Mouse (Mus musculus): ENCODE results near the gene Klf15. TPM values are rescaled to one million over a fixed set of nuclear protein-coding genes. Genes with fewer than 3 reads are reported as not detected.

The Klf15 gene
- total RNA-seq (2014; rRNA removed), result 34.2 and 35.1 TPM in 2 replicates
- 20.6 and 22.3 TPM in 2 replicates for polyA plus RNA-seq (2015; fragmentation: Nextera tagmentation; extraction: Ambion mirVana)

DNA sequence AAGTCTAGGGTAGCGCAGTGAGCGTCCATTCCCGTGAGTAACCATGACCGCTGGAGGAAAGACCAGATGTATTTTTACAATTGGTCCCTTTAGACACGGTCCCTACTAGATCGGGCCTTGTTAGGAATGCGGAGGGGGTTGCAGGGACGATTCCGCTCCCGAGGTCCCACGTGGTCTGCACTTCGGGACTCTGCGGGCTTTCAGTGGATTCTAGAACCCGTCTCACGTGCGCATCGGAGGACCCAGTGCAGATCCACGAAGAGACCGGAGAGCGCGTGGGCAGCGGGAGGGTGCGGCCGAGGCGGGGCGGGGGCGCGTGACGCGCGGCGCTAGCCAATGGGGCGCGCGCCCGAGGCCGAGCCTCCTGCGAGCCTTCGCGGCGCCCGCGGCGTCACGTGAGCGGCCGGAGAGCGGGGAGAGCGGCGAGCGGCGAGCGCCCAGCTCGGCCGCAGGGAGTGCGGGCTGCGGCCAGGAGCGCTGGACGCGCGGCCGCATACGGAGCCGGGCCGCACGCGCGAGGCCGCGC, at the start of gene Klf15:
TSS of gene Klf15 (plus strand) at position 396 of the 526 bp plus-strand sequence.
- no peaks in the 10 kb centered on the region for H3K36me3 ChIP-seq (ENCODE audit: insufficient read depth, low read length)
- H3K27me3 ChIP-seq (ENCODE audit: insufficient read depth, low read length), result 0 out of 2 replicates have a peak, but pooled peaks cover 4% of the 10 kb centered on the region
- TF ChIP-seq CTCF (IDR thresholded peaks at IDR 0.05), result no peak
- peak within 1 kb of the TSS; percentile 99 for H3K4me2 ChIP-seq (ENCODE audit: low read depth, low read length, poor library complexity, severe bottlenecking)
- DNase-seq (ENCODE audit: low spot score), result peak; percentile 83
- H3K4me1 ChIP-seq (ENCODE audit: insufficient read depth, low read length), result no peaks in the 10 kb centered on the region
- ATAC-seq (ENCODE audit: low FRiP score), result peak; percentile 79
- H3K27ac ChIP-seq (ENCODE audit: low read depth, low read length), result peak within 1 kb of the TSS; percentile 82
- H3K9ac ChIP-seq (replicated peaks; ENCODE audit: low read length, poor library complexity, severe bottlenecking), result peak within 1 kb of the TSS; percentile 75
- H3K4me3 ChIP-seq (ENCODE audit: low read depth, low read length), result peak within 1 kb of the TSS; percentile 77
- WGBS, result 1% methylated on average over 48 of the region's 70 CpGs
- no peaks in the 10 kb centered on the region for H3K9me3 ChIP-seq (ENCODE audit: low read length)

- peak overlapping the region; percentile 51 for H3K27ac ChIP-seq (ENCODE audit: low read depth, low read length)
- no peak overlapping the region for H3K9ac ChIP-seq (replicated peaks; ENCODE audit: low read length, poor library complexity, severe bottlenecking)
Observed at GRCm38 (mm10) chr6:90422565-90422964, 39.8 kb upstream of the Klf15 start.

DNA sequence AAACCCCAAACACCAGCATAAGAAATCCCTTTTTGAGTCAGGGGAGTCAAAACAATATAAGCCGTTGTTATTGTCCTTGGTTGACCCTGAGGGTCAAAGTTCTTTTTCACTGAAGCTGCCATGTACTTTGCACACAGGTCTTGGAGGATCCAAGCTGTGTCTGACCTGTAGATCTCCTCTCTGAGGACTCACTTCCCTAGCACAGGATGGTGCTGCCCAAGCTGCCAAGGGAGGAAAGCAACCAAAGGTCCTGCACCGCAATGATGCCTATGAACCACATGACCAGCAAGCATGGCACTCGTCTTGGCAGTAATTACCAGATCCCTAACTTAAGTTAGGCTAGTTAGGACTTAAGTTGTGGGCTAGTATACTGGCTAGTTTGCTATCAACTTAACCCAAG, 37.0 kb upstream of the Klf15 start:
- Histone ChIP-seq H3K27ac (ENCODE audit: low read depth, low read length) (no peak overlapping the region), H3K27me3 (ENCODE audit: insufficient read depth, low read length) (no peaks in the 10 kb centered on the region), H3K9me3 (ENCODE audit: low read length) (no peaks in the 10 kb centered on the region), H3K9ac (replicated peaks; ENCODE audit: low read length, poor library complexity, severe bottlenecking) (no peak overlapping the region), H3K4me3 (ENCODE audit: low read depth, low read length) (no peak overlapping the region), H3K4me1 (ENCODE audit: insufficient read depth, low read length) (peaks cover 10% of the 10 kb centered on the region; the same call in 1 of the 2 replicates), H3K36me3 (ENCODE audit: insufficient read depth, low read length) (no peaks in the 10 kb centered on the region), H3K4me2 (ENCODE audit: low read depth, low read length, poor library complexity, severe bottlenecking) (no peak overlapping the region)
- TF ChIP-seq CTCF (IDR thresholded peaks at IDR 0.05), result no peak
- no peak for ATAC-seq (ENCODE audit: low FRiP score)
- 86% methylated on average over 3 of the region's 3 CpGs for WGBS
- no peak for DNase-seq (ENCODE audit: low spot score)

More at GRCm38 (mm10) chr6:90422565-90422964, 39.8 kb upstream of the Klf15 start:
- peak overlapping the region; percentile 35 for H3K4me2 ChIP-seq (ENCODE audit: low read depth, low read length, poor library complexity, severe bottlenecking)
- WGBS, result 3% methylated on average over 14 of the region's 14 CpGs
- DNase-seq (ENCODE audit: low spot score) (peak; percentile 93), ATAC-seq (ENCODE audit: low FRiP score) (peak; percentile 86)
- peak overlapping the region; percentile 3; the same call in 1 of the 2 replicates for H3K4me3 ChIP-seq (ENCODE audit: low read depth, low read length)
- peak; percentile 95 for TF ChIP-seq CTCF (IDR thresholded peaks at IDR 0.05)
- H3K36me3 ChIP-seq (ENCODE audit: insufficient read depth, low read length), result no peaks in the 10 kb centered on the region
- H3K27me3 ChIP-seq (ENCODE audit: insufficient read depth, low read length), result no peaks in the 10 kb centered on the region
- 0 out of 2 replicates have a peak, but pooled peaks cover 2% of the 10 kb centered on the region for H3K4me1 ChIP-seq (ENCODE audit: insufficient read depth, low read length)
- H3K9me3 ChIP-seq (ENCODE audit: low read length), result no peaks in the 10 kb centered on the region

DNA sequence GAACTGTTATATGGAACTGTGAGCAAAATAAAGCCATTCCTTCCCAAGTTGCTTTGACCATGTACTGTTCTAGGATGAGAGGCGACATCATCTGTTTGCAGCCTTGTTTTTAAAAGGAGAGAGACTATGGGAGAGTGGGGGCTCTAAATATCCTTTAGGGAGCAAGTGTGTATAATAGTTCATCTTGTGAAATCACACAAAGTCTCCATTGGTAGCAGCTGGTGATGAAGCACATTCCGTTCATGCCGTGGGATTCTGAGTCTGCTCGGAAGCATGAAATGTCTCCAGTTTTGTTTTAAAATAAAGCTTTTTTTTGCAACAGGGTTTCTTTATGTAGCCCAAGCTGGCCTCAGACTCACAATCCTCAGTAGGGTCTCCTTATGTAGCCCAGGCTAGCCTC, 36.4 kb upstream of the Klf15 start:
- WGBS, result 88% methylated on average over 4 of the region's 4 CpGs
- no peak for DNase-seq (ENCODE audit: low spot score)
- TF ChIP-seq CTCF (IDR thresholded peaks at IDR 0.05), result no peak
- Histone ChIP-seq H3K27ac (ENCODE audit: low read depth, low read length) (no peak overlapping the region), H3K9ac (replicated peaks; ENCODE audit: low read length, poor library complexity, severe bottlenecking) (no peak overlapping the region), H3K4me2 (ENCODE audit: low read depth, low read length, poor library complexity, severe bottlenecking) (no peak overlapping the region), H3K36me3 (ENCODE audit: insufficient read depth, low read length) (no peaks in the 10 kb centered on the region), H3K4me1 (ENCODE audit: insufficient read depth, low read length) (peaks cover 10% of the 10 kb centered on the region; the same call in 1 of the 2 replicates), H3K27me3 (ENCODE audit: insufficient read depth, low read length) (no peaks in the 10 kb centered on the region), H3K4me3 (ENCODE audit: low read depth, low read length) (no peak overlapping the region), H3K9me3 (ENCODE audit: low read length) (no peaks in the 10 kb centered on the region)
- no peak for ATAC-seq (ENCODE audit: low FRiP score)

DNA sequence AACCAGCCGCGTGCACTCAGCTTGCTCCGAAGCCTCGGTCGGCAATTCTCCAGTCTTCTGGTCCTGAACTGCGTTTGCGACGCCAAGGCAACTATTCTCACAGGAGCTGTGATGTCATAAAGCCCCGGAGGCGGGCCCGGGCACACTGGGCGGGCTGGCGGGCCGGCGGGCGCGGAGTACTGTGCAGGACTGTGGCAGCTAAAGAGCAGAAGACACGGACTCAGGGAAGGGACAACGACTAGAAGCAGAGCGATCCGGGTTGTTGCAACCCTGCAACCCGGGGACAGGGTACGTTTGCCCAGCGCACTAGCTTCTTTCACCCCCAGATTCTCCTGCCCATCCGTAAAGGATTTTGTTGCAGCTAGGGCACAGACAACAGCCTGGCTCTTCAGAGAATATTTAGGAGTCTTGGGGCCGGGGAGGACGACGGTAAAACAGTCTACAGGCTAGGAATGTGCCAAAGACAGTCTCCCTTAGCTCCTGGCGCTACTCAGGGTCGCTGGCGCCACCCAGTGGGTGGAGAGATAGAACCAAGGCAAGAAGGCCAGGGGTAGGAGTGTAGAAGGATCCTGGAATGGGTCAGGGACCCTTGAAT, 33.9 kb upstream of the Klf15 start, which contains the start of gene Cfap100:
TSS of gene Cfap100 (minus strand) at position 418 of the 595 bp plus-strand sequence.
- H3K9me3 ChIP-seq (ENCODE audit: low read length), result no peaks in the 10 kb centered on the region
- H3K4me2 ChIP-seq (ENCODE audit: low read depth, low read length, poor library complexity, severe bottlenecking), result peak within 1 kb of the TSS; percentile 83
- no peaks in the 10 kb centered on the region for H3K27me3 ChIP-seq (ENCODE audit: insufficient read depth, low read length)
- no peaks in the 10 kb centered on the region for H3K36me3 ChIP-seq (ENCODE audit: insufficient read depth, low read length)
- peak within 1 kb of the TSS; percentile 57 for H3K9ac ChIP-seq (replicated peaks; ENCODE audit: low read length, poor library complexity, severe bottlenecking)
- DNase-seq (ENCODE audit: low spot score), result peak; percentile 79
- under 1% methylated on average over 31 of the region's 31 CpGs for WGBS
- peaks cover 8% of the 10 kb centered on the region; the same call in 1 of the 2 replicates for H3K4me1 ChIP-seq (ENCODE audit: insufficient read depth, low read length)
- H3K27ac ChIP-seq (ENCODE audit: low read depth, low read length), result peak within 1 kb of the TSS; percentile 68
- TF ChIP-seq CTCF (IDR thresholded peaks at IDR 0.05), result peak; percentile 78
- peak within 1 kb of the TSS; percentile 41 for H3K4me3 ChIP-seq (ENCODE audit: low read depth, low read length)
- ATAC-seq (ENCODE audit: low FRiP score), result peak; percentile 89

DNA sequence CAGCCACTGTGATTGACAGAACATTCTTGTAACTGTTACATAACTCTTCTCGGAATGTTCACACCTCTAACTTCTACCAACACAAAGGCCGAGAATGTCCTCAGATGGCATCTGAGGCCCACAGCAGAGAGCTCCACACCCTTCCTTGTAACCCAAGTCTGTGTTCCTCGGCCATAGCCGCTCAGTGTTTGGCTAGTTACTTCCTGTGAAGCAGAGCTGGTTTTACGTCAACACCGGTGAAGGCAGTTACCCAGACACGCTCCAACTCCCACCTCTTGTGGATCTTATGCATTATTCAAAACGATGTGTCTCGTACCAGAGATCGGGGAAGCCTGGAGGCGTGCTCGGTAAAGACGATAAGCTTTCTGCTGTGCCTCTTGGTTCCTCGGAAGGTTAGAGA, 32.5 kb upstream of the Klf15 start:
- Histone ChIP-seq H3K27ac (ENCODE audit: low read depth, low read length) (no peak overlapping the region), H3K9ac (replicated peaks; ENCODE audit: low read length, poor library complexity, severe bottlenecking) (no peak overlapping the region), H3K4me1 (ENCODE audit: insufficient read depth, low read length) (peaks cover 8% of the 10 kb centered on the region; the same call in 1 of the 2 replicates), H3K4me3 (ENCODE audit: low read depth, low read length) (no peak overlapping the region), H3K36me3 (ENCODE audit: insufficient read depth, low read length) (no peaks in the 10 kb centered on the region), H3K4me2 (ENCODE audit: low read depth, low read length, poor library complexity, severe bottlenecking) (no peak overlapping the region), H3K27me3 (ENCODE audit: insufficient read depth, low read length) (no peaks in the 10 kb centered on the region), H3K9me3 (ENCODE audit: low read length) (no peaks in the 10 kb centered on the region)
- 43% methylated on average over 14 of the region's 14 CpGs for whole genome bisulfite sequencing
- no peak for TF ChIP-seq CTCF (IDR thresholded peaks at IDR 0.05)
- ATAC-seq (ENCODE audit: low FRiP score) (no peak), DNase-seq (ENCODE audit: low spot score) (no peak)

All from midbrain, postnatal 0 days (tissue).